Mouse (Mus musculus): ENCODE results near the gene Trip12. TPM values are rescaled to one million over a fixed set of nuclear protein-coding genes. Genes with fewer than 3 reads are reported as not detected.

The Trip12 gene
- polyA plus RNA-seq (2012; rRNA removed; ENCODE audit: low replicate concordance): 13.8 and 38.3 TPM in 2 replicates

DNA sequence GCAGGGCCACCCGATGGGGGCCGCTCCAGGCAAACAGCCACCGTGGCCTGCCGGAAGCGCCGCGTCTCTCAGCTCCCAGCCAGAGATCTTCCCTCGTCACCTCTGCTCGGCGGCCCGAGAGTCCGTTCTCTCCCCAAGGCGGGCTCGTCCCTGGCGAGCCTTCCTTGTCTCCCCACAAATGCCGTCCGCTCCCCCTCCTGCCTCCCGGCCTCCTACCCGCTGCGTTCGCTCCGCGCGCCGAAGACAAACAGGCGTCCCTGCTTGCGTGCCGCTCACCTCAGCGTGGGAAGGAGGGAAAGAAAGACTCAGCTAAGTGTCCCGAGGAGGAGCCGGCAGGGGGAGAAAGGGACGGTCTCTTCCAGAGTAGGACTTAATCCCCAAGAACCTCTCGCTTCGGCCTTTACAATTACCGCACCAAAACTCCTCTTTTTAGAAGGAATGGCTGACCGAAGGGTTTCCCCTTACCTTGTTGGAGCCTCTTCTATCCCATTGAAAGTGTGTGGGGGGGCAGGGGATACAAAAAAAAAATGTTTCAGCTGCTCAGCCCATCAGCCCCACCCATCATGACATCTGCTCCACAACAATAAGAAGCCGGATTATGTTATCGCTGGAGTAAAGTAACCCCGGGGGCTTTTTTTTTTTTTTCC lies at the start of gene Trip12:
Gene Trip12, minus strand, starts transcription at position 499 of the 647 bp plus-strand sequence.

DNA sequence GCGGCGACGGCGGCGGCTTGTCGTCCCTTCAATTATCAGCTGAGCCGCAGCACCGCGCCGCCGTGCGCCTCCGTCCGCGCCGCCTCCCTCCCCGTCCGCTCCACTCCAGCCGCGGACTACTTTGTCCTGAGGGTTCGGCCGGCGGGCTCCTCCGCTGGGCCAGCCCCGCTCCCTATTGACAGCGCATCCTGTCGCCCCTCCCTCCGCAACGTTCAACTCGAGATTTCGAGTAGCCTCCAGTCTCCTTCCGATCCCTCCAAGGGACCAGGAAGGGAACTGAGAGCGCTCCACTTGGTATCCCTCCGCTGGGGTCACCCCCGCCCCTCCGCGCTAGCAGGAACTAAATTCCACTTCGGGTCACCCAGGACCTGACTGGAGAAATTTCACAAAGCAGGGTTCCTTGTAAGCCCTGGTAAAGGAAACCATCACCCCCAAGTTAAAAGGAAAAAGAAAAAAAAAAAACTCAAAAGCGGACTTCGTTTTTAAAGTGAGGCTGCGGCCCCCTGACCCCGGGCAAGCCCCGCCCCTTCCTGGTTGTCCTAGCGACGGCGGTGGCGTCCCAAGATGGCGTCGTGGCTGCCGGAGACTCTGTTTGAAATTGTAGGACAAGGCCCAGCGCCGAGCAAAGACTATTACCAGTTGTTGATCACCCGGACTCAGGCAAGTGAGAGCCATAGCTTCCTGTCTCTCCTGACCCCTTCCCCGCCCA lies 853 bp downstream of the Trip12 start, which contains the start of gene Fbxo36:
Gene Fbxo36, plus strand, starts transcription at position 533 of the 709 bp plus-strand sequence.

DNA sequence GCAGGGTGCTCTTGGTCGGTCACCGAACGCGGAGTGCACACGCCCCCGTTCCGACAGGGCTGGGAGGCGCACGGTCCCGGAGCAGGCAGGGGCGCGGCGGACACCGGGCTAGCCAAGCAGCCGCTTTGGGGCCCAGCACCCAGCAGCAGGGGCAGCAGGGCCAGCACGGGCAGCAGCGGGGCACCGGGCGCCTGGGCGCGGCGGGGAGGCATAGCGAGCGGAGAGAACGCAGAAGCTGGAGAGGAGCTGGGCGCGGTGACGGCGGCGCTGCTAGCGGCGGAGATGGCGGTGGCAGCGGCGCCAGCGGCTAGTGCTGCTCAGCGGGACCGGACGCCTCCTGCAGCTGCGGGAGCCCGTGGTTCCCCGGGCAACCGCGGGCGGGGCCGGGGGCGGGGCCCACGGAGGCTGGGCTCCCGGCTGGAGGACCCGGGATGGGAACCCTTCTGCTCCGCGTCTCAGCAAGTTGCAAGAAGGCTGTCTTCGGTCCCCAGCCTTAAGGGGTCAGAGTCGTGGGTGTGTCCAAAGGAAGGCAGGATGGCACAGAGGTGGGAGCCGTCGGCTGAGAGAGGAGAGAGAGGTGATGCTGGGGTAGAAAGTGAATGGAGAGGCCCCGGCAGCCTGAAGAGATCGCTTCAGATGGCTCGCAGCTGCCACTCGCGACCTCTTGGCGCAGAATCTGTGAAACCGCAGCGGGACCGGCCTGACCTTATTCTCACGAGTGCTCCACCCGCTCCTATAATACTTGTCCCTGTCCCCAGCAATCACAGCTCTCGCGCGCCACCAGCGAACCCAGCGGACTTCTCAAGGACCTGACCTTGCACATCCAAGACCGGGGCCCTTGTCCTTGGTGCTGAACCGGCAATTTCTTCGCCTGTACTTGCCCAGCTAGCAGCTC lies 144.6 kb downstream of the Trip12 start, which contains the start of gene Dner:
Gene Dner, minus strand, starts transcription at position 705 of the 895 bp plus-strand sequence.

Other genes with a start within 250 kb of the Trip12 start
- 0.13 and 0.32 TPM in 2 replicates for gene Dner, start 144.3 kb downstream of the Trip12 start, polyA plus RNA-seq (2012; rRNA removed; ENCODE audit: low replicate concordance)
- 5.7 and 10.2 TPM in 2 replicates for gene Fbxo36, start 675 bp downstream of the Trip12 start, polyA plus RNA-seq (2012; rRNA removed; ENCODE audit: low replicate concordance)
- 0.19 and 0.52 TPM in 2 replicates for gene Slc16a14, start 94.6 kb upstream of the Trip12 start, polyA plus RNA-seq (2012; rRNA removed; ENCODE audit: low replicate concordance)